Mouse (Mus musculus): Measurements from ENCODE around the gene Emc7.

Emc7 gene

GRCm38 (mm10) chr2:112474997-112475724 is 20.4 kb downstream of the Emc7 start:
- no peak for DNase-seq (ENCODE audit: low read depth, low spot score)

GRCm38 (mm10) chr2:112476554-112476953 is 21.8 kb downstream of the Emc7 start:
- DNase-seq (ENCODE audit: low read depth, low spot score) = no peak

- DNase-seq (ENCODE audit: low read depth, low spot score) = no peak
Observed at GRCm38 (mm10) chr2:112480669-112481068, 25.9 kb downstream of the Emc7 start, which contains the start of gene Chrm5. Chrm5 (minus strand) TSS chr2:112480769.

GRCm38 (mm10) chr2:112481564-112481963 is 26.8 kb downstream of the Emc7 start:
- peak; percentile 77 for DNase-seq (ENCODE audit: low read depth, low spot score)

- DNase-seq (ENCODE audit: low read depth, low spot score) = no peak
Observed at GRCm38 (mm10) chr2:112482533-112483333, 27.9 kb downstream of the Emc7 start.

GRCm38 (mm10) chr2:112483334-112483651 is 28.5 kb downstream of the Emc7 start:
- DNase-seq (ENCODE audit: low read depth, low spot score) = no peak

- DNase-seq (ENCODE audit: low read depth, low spot score) = peak; percentile 49
Observed at GRCm38 (mm10) chr2:112484886-112485285, 30.1 kb downstream of the Emc7 start.

GRCm38 (mm10) chr2:112490483-112491196 is 35.8 kb downstream of the Emc7 start:
- DNase-seq (ENCODE audit: low read depth, low spot score) = no peak

GRCm38 (mm10) chr2:112491629-112492028 is 36.8 kb downstream of the Emc7 start:
- no peak for DNase-seq (ENCODE audit: low read depth, low spot score)

GRCm38 (mm10) chr2:112492431-112492855 is 37.6 kb downstream of the Emc7 start:
- DNase-seq (ENCODE audit: low read depth, low spot score) = peak; percentile 61

- DNase-seq (ENCODE audit: low read depth, low spot score) = peak; percentile 81
Observed at GRCm38 (mm10) chr2:112492856-112493538, 38.2 kb downstream of the Emc7 start, which contains the start of gene Aven. Aven (plus strand) TSS chr2:112492964.

- no peak for DNase-seq (ENCODE audit: low read depth, low spot score)
Observed at GRCm38 (mm10) chr2:112493539-112494260, 38.9 kb downstream of the Emc7 start.

- DNase-seq (ENCODE audit: low read depth, low spot score) = no peak
Observed at GRCm38 (mm10) chr2:112497851-112498250, 43.1 kb downstream of the Emc7 start.

- DNase-seq (ENCODE audit: low read depth, low spot score) = peak; percentile 82
Observed at GRCm38 (mm10) chr2:112501209-112501608, 46.4 kb downstream of the Emc7 start.

- no peak for DNase-seq (ENCODE audit: low read depth, low spot score)
Observed at GRCm38 (mm10) chr2:112503978-112504377, 49.2 kb downstream of the Emc7 start.

- no peak for DNase-seq (ENCODE audit: low read depth, low spot score)
Observed at GRCm38 (mm10) chr2:112506841-112507435, 52.1 kb downstream of the Emc7 start.

GRCm38 (mm10) chr2:112507444-112507843 is 52.6 kb downstream of the Emc7 start:
- DNase-seq (ENCODE audit: low read depth, low spot score) = no peak

GRCm38 (mm10) chr2:112510140-112510539 is 55.3 kb downstream of the Emc7 start:
- peak; percentile 52 for DNase-seq (ENCODE audit: low read depth, low spot score)

- no peak for DNase-seq (ENCODE audit: low read depth, low spot score)
Observed at GRCm38 (mm10) chr2:112513036-112513435, 58.2 kb downstream of the Emc7 start.

GRCm38 (mm10) chr2:112516728-112517127 is 61.9 kb downstream of the Emc7 start:
- no peak for DNase-seq (ENCODE audit: low read depth, low spot score)

Data from 3T3-L1 (cell line).